Mouse (Mus musculus): ENCODE measurements at regions not wholly inside any gene's neighbourhood (a gene's known extent, or its start where the extent isn't known, plus 50 kb on each side); places are given as distances from the start of the nearest gene placed in this dataset.

- 79% methylated on average over 9 of the region's 9 CpGs for WGBS
- H3K9ac ChIP-seq (ENCODE audit: low read depth, low read length, severe bottlenecking), result no peak overlapping the region
- DNase-seq (ENCODE audit: low spot score), result no peak
- H3K27me3 ChIP-seq (ENCODE audit: control insufficient read depth, insufficient read depth, low read length), result no peaks in the 10 kb centered on the region
- no peak for TF ChIP-seq POLR2A (IDR thresholded peaks at IDR 0.05; ENCODE audit: borderline replicate concordance, extremely low read depth, insufficient read depth, insufficient read length)
- no peak for ATAC-seq (ENCODE audit: low FRiP score, low read depth)
- H3K4me2 ChIP-seq (replicated peaks; ENCODE audit: low read depth, low read length, severe bottlenecking), result no peak overlapping the region
- H3K27ac ChIP-seq (replicated peaks; ENCODE audit: low read depth, low read length), result no peak overlapping the region
- no peaks in the 10 kb centered on the region for H3K36me3 ChIP-seq (ENCODE audit: control insufficient read depth, insufficient read depth, low read length)
- H3K4me1 ChIP-seq (ENCODE audit: control insufficient read depth, insufficient read depth, low read length), result no peaks in the 10 kb centered on the region
- H3K4me3 ChIP-seq (replicated peaks; ENCODE audit: low read length), result no peak overlapping the region
- no peaks in the 10 kb centered on the region for H3K9me3 ChIP-seq (ENCODE audit: control insufficient read depth, low read length)
Measured at GRCm38 (mm10) chr17:88305165-88305564, 135.3 kb upstream of the Foxn2 start.

- Histone ChIP-seq H3K4me3 (replicated peaks; ENCODE audit: low read length) (no peak overlapping the region), H3K4me1 (ENCODE audit: control insufficient read depth, insufficient read depth, low read length) (no peaks in the 10 kb centered on the region), H3K9me3 (ENCODE audit: control insufficient read depth, low read length) (no peaks in the 10 kb centered on the region), H3K27me3 (ENCODE audit: control insufficient read depth, insufficient read depth, low read length) (no peaks in the 10 kb centered on the region), H3K9ac (ENCODE audit: low read depth, low read length, severe bottlenecking) (no peak overlapping the region), H3K4me2 (replicated peaks; ENCODE audit: low read depth, low read length, severe bottlenecking) (no peak overlapping the region), H3K27ac (replicated peaks; ENCODE audit: low read depth, low read length) (no peak overlapping the region), H3K36me3 (ENCODE audit: control insufficient read depth, insufficient read depth, low read length) (no peaks in the 10 kb centered on the region)
- TF ChIP-seq POLR2A (IDR thresholded peaks at IDR 0.05; ENCODE audit: borderline replicate concordance, extremely low read depth, insufficient read depth, insufficient read length), result no peak
- 68% methylated on average over 9 of the region's 9 CpGs for WGBS
- no peak for ATAC-seq (ENCODE audit: low FRiP score, low read depth)
- no peak for DNase-seq (ENCODE audit: low spot score)
Measured at GRCm38 (mm10) chr17:88306325-88306724, 134.2 kb upstream of the Foxn2 start.

- no peak for ATAC-seq (ENCODE audit: low FRiP score, low read depth)
- Histone ChIP-seq H3K36me3 (ENCODE audit: control insufficient read depth, insufficient read depth, low read length) (no peaks in the 10 kb centered on the region), H3K27me3 (ENCODE audit: control insufficient read depth, insufficient read depth, low read length) (no peaks in the 10 kb centered on the region), H3K9me3 (ENCODE audit: control insufficient read depth, low read length) (no peaks in the 10 kb centered on the region), H3K9ac (ENCODE audit: low read depth, low read length, severe bottlenecking) (no peak overlapping the region), H3K4me1 (ENCODE audit: control insufficient read depth, insufficient read depth, low read length) (no peaks in the 10 kb centered on the region), H3K27ac (replicated peaks; ENCODE audit: low read depth, low read length) (no peak overlapping the region), H3K4me3 (replicated peaks; ENCODE audit: low read length) (no peak overlapping the region), H3K4me2 (replicated peaks; ENCODE audit: low read depth, low read length, severe bottlenecking) (no peak overlapping the region)
- WGBS, result 24% methylated on average over 4 of the region's 4 CpGs
- TF ChIP-seq POLR2A (IDR thresholded peaks at IDR 0.05; ENCODE audit: borderline replicate concordance, extremely low read depth, insufficient read depth, insufficient read length), result no peak
- no peak for DNase-seq (ENCODE audit: low spot score)
Measured at GRCm38 (mm10) chr17:88307082-88307481, 133.4 kb upstream of the Foxn2 start.

- Histone ChIP-seq H3K4me3 (replicated peaks; ENCODE audit: low read length) (no peak overlapping the region), H3K9me3 (ENCODE audit: control insufficient read depth, low read length) (no peaks in the 10 kb centered on the region), H3K27ac (replicated peaks; ENCODE audit: low read depth, low read length) (no peak overlapping the region), H3K27me3 (ENCODE audit: control insufficient read depth, insufficient read depth, low read length) (no peaks in the 10 kb centered on the region), H3K4me2 (replicated peaks; ENCODE audit: low read depth, low read length, severe bottlenecking) (no peak overlapping the region), H3K9ac (ENCODE audit: low read depth, low read length, severe bottlenecking) (no peak overlapping the region), H3K4me1 (ENCODE audit: control insufficient read depth, insufficient read depth, low read length) (no peaks in the 10 kb centered on the region), H3K36me3 (ENCODE audit: control insufficient read depth, insufficient read depth, low read length) (no peaks in the 10 kb centered on the region)
- DNase-seq (ENCODE audit: low spot score) (no peak), ATAC-seq (ENCODE audit: low FRiP score, low read depth) (no peak)
- no peak for TF ChIP-seq POLR2A (IDR thresholded peaks at IDR 0.05; ENCODE audit: borderline replicate concordance, extremely low read depth, insufficient read depth, insufficient read length)
- 87% methylated on average over 9 of the region's 9 CpGs for WGBS
Measured at GRCm38 (mm10) chr17:88307826-88308225, 132.7 kb upstream of the Foxn2 start.

- H3K27me3 ChIP-seq (ENCODE audit: control insufficient read depth, insufficient read depth, low read length), result no peaks in the 10 kb centered on the region
- no peaks in the 10 kb centered on the region for H3K36me3 ChIP-seq (ENCODE audit: control insufficient read depth, insufficient read depth, low read length)
- no peak for DNase-seq (ENCODE audit: low spot score)
- H3K4me3 ChIP-seq (replicated peaks; ENCODE audit: low read length), result no peak overlapping the region
- no peak overlapping the region for H3K4me2 ChIP-seq (replicated peaks; ENCODE audit: low read depth, low read length, severe bottlenecking)
- no peak for TF ChIP-seq POLR2A (IDR thresholded peaks at IDR 0.05; ENCODE audit: borderline replicate concordance, extremely low read depth, insufficient read depth, insufficient read length)
- no peak overlapping the region for H3K9ac ChIP-seq (ENCODE audit: low read depth, low read length, severe bottlenecking)
- 72% methylated on average over 2 of the region's 2 CpGs for WGBS
- no peaks in the 10 kb centered on the region for H3K4me1 ChIP-seq (ENCODE audit: control insufficient read depth, insufficient read depth, low read length)
- no peak for ATAC-seq (ENCODE audit: low FRiP score, low read depth)
- H3K27ac ChIP-seq (replicated peaks; ENCODE audit: low read depth, low read length), result no peak overlapping the region
- H3K9me3 ChIP-seq (ENCODE audit: control insufficient read depth, low read length), result no peaks in the 10 kb centered on the region
Measured at GRCm38 (mm10) chr17:88312876-88313275, 127.6 kb upstream of the Foxn2 start.
